Mouse (Mus musculus) adrenal gland (tissue): ENCODE measurements around the gene Nt5m.

Experiments
- intact Hi-C: fragments of 180-260 bp; cut with DNase I; formaldehyde crosslinking; loops from one replicate; pipeline ENCODE4 v1.15.1; 2025
- long read RNA-seq, 2 experiments: library from polyadenylated mRNA; unstranded; transcript quantifications; one replicate each; pipeline ENCODE4 v2.0.0; 2020; ENCODE audit warnings: borderline replicate concordance in 1 of 2; ENCODE audit not compliant: insufficient replicate concordance in 1 of 2

The Nt5m gene
- long read RNA-seq, experiment 1, transcript Nt5m-203 (5 exons, 1,316 nt) = minor isoform, 5 of 38 reads
- long read RNA-seq, experiment 1, transcript Nt5m-201 (5 exons, 1,306 nt) = major isoform, 22 of 38 reads
- long read RNA-seq, experiment 1, partial matches to known transcripts = 1 of 38 reads
- long read RNA-seq, experiment 1, other reads (novel, unspliced or antisense) = 6 of 38 reads
- long read RNA-seq, experiment 2, transcript Nt5m-202 (5 exons, 1,387 nt) = minor isoform, 5 of 40 reads
- long read RNA-seq, experiment 2, transcript Nt5m-201 (5 exons, 1,306 nt) = major isoform, 21 of 40 reads
- long read RNA-seq, experiment 2, partial matches to known transcripts = 2 of 40 reads
- long read RNA-seq, experiment 2, other reads (novel, unspliced or antisense) = 10 of 40 reads

DNA sequence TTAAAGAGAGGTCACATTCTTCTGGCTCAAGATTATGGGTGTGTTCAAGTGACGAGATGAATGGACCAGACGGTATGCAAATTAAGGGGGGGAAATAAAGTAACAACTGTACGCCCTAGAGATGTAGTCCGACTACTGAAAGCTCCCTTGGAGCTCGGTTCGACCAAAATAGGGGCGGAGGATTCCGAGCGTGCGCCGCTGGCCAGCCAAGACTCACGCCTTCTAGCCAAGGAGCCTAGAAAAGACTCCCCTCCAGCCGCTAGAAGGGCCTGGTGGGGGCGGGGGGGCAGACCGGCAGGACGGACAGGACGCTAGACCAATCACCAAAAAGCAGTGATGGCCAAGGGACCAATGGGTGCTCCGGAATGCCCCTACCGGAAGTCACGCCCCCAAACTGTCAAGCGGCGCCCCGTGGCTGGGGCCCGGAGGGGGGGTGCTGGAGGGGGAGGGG lies at the start of gene Nt5m:
Nt5m (plus strand) TSS at position 440 of the 451 bp plus-strand sequence.
- intact Hi-C loops = no loop called here

DNA sequence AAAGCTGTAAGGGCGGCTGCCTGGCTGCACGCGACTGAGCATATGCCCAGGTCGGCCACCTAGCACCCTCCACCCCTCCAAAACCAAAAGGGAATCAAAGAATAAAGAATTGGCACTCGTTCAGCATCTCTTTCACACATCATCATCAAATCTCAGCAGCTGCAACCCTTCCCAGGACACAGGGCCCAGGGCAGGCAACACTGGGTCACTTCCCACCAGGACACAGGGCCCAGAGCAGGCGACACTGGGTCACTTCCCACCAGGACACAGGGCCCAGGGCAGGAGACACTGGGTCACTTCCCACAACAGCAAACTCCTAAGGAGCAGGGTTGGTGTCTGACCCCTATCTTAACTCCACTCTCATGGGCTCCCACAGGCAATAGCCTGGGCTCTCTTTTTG lies 45.9 kb upstream of the Nt5m start:
- intact Hi-C loops = loop anchor here (5.0 kb wide), 1 partner anchor 39 kb away; no protein-coding TSS in a partner anchor

DNA sequence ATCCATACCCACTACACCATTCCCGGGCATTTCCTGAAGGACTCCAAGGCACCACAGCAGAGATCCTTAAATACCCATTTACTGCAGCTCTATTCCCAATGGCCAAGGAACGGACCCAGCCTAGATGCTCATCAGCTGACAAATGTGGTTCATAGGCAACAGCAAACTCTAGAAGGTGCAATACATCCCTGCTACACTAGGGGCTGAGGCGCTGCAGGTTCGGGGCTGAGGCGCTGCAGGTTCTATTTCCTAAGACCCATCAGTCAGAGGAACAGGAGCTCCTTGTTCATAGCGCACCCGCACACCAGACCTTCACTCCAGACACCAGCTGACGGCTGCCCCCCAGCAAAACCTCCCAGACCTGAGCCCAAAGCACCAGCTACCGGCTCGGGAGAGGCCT lies 38.8 kb upstream of the Nt5m start:
- intact Hi-C loops = no loop called here

DNA sequence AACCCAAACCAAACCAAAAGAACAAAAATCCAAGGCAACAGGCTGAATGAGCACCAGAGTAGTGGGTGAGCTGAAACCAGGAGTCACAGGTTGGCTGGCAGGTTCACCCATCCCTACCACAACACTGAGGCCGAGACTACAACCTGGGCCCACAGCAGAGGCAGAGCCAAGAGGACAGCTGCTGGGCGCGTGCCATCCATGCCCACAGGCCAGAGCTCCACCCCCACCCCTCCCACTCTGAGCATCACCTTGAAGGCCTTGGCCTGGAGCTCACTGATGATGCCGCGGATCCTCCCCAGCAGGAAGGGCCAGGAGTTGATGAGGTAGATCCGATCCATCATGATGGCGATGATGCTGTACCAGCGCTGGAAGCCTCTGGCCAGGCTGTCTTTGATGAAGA lies 37.4 kb upstream of the Nt5m start:
- intact Hi-C loops = no loop called here

DNA sequence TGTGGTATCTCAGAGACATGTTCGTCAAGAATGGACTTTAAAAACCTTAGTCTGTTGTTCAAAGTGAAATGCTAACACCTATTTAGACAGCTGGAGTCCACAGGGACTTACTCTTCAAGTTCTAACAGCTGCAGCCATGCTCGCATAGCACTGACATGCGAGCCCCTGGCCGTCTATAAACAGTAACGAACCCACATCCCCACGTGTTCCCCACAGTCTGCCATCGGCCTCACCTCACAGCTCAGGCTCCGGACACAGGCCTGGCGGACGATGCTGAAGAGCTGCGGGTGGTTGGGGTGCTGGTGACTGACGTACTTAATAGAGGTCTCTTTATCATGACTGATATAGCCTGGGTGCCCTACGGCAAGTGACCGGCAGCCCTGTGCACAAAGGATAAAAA lies 35.7 kb upstream of the Nt5m start:
- intact Hi-C loops = no loop called here

DNA sequence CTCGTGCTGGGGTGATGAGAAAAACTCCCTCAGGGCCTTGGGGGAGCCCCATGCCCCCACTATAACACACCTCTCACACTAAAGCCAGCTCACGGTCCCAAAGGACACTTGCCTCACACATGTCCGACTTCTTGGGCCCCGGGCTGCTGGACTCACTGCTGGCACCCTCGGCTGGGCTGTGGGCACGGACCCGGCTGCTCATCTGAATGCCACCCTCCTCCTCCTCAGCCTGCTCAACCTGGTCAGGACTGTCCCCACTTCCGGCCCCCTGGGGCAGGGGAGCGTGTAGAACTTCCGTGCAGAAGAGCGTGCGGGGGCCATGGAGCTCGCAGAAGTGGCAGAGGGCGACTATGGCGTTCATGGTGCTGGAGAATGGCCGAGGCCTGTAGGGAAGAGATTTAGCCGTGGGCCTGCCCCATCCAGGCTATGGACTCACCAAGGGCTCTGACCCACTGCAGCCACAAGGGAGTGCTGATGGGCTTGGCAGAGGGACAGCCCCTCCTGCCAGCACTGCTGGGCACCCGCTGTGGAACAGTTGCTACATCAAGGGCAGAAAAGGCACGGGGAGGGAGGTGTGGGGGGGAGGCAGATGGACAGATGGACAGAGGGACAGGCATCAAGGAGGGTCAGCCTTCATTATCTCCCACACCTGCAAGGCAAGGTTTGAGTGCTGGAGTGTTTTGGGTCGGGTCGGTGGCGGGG lies 34.7 kb upstream of the Nt5m start:
- intact Hi-C loops = loop anchor here (5.0 kb wide), 1 partner anchor 43 kb away; no protein-coding TSS in a partner anchor

DNA sequence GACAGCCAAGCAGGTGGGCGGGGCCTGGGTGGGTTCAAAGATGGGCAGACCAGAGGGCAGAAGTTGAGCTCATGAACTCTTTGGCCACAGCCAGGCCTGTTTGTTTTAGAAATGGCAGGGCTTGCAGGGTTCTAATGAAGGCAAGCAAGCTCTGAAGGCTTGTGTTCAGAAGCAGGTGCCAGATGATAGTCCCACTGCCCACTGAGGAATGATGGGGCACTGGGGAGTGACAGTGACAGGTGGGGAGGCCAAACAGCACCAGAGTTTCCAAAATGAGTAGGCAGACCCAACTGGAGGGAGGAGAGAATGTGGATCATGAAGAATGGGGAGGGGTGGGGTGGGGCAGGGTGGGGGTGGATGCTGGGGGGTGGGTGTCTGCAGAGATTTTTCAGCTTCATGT lies 34.0 kb upstream of the Nt5m start:
- intact Hi-C loops = loop anchor here (5.0 kb wide), 1 partner anchor 42 kb away; no protein-coding TSS in a partner anchor

DNA sequence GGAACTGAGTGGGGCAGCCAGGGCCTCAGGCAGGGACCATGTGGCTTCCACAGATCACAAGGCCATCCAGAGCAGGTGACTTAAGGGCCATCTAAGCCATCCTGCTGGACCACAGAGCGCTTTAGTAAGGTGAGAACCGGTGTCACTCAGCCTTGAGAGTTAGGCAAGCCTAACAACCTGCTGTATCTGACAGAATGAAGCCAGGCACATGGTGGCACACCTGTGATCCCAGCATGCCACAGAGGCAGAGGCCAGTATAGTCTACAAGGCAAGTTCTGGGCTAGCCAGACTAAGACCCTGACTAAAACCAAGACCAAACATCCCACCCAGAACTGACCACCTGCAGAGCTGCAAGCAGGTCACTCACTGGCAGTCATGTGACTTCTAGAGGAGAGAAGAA lies 33.6 kb upstream of the Nt5m start:
- intact Hi-C loops = loop anchor here (5.0 kb wide), 1 partner anchor 42 kb away; no protein-coding TSS in a partner anchor

DNA sequence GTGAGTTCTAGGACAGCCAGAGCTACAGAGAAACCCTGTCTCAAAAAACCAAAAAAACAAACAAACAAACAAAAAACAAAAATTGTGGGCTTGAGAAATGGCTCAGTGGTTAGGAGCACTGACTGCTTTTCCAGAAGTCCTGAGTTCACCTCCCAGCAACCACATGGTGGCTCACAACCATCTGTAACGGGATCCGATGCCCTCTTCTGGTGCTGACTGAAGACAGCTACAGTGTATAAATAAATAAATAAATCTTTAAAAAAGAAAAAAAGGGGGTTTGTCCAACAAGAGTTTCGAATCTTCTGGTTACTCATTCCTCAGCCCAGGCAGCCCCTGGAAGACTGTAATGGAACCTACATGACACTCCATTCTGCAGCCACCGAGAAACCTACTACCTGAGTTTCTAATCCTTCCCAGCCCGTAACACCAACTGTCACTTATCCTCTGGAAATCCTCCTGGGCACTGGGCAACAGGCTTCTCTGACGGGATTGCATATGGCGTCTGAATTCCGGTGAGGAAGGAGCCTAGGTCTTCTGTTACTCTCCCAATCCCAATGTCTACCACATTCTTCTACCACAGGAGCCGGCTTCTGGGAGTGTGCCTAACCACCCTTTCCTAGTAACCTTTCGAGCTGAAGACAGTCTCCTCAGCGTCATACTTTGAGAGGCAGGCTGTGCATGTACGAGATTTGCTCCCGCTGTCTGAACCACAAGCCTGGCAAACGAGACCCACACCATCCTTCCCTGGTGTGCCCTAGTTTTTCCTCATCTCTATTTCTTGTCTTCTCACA lies 30.9 kb upstream of the Nt5m start:
- intact Hi-C loops = loop anchor here (5.0 kb wide), 1 partner anchor 39 kb away; no protein-coding TSS in a partner anchor

DNA sequence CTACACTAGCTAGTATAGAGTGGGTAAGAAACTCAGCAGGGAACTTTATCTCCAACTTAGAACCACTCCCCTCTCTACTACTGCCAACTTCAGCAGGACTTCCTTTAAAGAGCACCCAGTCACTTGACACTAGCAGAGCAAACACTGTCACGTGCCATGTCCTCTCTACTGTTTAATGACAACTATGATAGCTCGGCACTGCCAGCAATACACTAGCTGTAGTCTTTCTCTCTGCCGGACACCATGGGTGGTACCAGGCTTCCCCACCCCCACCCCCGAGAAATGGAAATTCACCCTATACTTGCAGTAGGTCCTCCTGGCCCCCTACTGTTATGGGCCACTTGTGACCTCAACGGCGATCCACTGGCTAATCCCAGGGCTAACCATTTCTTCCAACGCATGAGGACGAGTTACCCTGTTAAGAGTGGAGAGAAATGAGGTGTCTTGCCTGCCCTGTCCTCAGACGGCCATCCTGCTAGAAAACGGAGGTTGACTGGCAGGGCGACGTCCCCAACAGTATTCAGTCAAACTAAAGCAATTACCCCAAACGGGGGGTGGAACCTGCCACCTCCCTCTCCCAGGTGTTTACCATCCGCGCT lies 30.1 kb upstream of the Nt5m start:
- intact Hi-C loops = loop anchor here (5.0 kb wide), 1 partner anchor 38 kb away; no protein-coding TSS in a partner anchor

DNA sequence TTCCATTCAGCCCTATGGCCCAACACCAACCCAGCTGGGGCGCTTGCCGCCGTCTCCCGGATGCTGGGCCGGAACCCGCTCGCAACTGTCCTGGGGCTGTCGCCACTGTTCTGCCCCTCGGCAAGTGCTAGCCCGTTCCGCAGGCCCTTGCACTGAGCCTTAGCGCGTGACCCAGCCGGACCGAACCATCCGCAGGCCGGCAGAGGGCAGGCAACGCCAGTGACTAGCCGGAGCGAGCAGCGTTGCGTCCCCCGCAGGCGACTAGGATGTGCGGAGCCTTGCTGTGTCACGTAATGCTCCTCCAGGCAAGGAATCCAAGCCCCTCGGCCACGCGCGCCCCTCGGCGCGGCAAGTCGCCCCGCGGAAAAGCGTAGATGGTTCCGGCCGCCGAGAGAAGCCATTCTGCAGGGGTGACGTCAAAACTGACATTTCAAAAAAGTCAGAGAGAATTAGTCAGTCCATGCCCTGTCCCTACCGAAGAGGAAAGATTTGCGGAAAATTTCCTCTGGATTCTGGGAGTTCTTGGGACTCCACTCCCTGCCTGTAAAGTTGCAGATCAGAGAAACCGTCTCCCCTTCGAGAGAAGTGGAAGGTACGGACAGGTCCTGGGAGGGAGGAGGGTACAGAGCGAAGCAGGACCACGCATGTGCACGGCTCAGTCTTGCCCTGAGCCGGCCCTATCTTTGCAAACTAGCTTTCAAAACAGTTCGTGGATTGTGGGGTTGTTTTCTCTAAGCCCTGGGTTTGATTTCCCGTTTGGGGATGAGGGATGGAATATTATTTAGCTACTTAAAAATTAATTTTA lies 29.4 kb upstream of the Nt5m start, which contains the start of gene Flcn:
Flcn (minus strand) TSS at position 347 of the 805 bp plus-strand sequence.
- intact Hi-C loops = loop anchor here (5.0 kb wide), 1 partner anchor 37 kb away; no protein-coding TSS in a partner anchor

DNA sequence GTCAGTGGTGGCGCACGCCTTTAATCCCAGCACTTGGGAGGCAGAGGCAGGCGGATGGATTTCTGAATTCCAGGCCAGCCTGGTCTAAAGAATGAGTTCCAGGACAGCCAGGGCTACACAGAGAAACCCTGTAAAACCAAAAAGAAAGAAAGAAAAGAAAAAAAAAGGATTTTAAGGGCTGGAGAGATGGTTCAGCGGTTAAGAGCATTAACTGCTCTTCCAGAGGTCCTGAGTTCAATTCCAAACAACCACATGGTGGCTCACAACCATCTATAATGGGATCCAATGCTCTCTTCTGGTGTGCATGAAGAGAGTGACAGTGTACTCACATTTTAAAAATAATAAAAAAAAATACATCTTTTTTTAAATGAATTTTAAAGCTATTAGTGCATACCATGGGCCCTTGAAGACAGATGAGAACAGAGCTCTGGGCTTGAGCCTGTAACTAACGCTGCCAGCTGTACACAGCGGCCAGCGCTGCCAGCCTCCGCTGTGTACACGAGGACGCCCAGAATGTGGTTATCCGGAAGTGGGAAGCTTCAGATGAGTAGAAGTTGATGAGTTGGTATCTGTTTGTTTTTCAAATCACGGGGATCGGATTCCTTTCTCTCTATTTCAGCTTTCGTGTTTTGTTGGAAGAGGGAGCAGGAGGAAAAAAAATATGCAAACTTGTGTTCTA lies 28.6 kb upstream of the Nt5m start:
- intact Hi-C loops = no loop called here

DNA sequence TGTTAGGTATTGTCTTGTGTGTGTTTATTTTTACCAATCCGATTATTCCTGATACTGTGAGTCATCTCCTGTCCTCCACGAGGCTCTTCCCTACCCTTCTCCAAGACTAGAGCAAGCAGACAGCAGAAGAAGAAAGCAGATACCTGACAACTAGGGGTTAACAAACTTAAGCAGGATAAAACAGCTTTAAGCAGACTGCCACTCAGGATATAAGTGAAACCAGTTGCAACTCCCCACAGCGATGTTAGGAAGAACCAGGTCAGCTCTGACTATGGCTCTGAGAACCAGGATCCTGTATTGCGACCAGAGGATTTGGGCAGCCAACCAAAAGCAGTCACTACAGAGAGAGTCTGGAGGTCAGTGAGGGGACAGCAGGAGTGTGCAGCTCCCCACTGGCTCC lies 28.0 kb upstream of the Nt5m start:
- intact Hi-C loops = no loop called here

DNA sequence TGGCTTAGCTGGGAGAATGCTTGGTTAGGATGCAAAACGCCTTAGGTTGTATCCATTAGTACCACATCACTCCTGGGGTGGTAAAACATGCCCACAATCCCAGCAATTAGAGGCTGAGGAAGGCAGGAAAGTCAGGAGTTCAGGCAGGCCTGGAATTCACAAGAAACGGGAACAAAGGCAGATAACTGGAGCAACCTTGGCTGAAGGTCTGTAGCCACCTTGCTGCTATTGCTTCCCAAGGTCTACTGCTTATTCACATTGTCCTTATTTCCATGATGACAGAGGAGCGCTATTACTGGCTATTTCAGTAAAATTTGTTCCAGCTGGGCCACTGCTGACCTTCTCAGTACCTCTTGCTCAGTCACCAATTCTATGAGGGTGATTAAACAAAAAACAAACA lies 26.0 kb upstream of the Nt5m start:
- intact Hi-C loops = no loop called here

DNA sequence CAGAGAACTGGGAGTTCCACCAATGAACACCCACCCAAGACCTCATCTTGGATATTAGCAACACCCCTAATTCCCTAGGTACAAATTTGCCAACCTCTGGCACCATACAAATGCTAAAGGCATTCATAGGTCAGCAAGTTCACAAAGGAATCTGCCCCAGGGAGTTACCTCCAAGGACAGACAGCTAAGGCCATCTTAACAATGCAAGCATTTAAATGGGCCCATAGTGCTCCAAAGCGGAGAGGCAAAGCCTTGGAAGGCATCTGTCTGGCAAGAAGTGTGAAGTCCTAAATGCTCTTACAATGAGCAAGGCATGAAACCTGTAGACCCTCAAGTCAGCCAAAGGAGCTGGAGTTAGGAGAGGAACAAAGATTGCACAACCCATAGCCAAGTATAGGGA lies 24.9 kb upstream of the Nt5m start:
- intact Hi-C loops = no loop called here

DNA sequence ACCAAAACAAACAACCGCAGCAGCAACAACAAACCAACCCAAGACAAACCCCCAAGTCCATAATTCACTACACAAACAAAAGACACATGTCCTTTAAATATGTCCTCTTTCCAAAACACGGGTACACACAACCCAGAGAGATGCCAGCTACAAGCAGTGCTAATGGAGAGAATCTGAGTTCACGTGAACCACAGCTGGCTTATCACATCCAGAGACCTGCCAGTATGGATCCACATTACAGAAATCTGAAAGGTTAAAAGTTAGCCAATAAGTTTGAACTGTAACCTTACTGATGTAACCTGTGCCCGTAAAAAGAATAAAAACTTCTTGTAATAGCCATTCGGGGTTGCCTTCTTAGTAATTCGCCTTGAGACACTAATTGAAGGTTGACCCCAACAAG lies 24.3 kb upstream of the Nt5m start:
- intact Hi-C loops = no loop called here

DNA sequence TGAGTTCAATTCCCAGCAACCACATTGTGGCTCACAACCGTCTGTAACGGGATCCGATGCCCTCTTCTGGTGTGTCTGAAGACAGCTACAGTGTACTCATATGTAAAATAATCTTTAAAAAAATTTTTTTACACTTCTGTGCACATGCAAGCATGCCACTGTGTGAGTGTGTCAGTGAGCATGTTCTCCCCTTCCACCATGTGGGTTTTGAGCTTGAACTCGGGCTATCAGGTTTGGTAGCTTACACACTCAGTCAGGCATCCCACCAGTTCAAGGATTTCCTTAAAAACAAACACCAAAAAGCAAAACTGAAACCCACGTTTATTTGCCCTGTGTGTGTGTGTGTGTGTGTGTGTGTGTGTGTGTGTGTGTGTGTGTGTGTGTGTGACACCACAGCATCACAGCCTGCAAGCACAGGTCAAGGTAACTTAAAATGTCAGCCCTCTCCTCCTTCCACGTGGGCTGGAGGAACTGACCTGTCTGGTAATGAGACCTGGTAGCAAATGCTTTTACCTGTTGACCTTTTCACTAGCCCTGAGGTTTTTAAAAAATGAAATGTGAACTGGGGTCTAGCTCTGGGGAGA lies 23.7 kb upstream of the Nt5m start:
- intact Hi-C loops = no loop called here

DNA sequence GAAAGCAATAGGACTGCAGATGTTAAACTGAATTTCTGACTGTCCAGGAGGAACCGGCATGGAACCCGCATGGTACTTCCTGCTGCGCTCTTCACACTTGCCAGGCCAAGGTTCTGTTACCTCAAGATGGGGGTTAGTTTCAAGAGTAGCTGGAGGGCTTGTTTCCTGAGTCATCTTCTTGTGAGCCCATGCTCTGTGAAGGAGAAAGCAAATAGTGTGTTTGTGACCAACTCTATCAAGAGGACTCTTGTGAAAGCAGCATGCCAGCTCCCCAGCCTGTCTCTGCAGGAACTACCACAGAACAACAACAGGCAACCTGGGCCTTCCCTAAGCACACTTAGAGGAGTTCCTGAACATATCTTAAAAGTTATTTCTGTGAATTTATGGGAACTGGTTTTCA lies 21.3 kb upstream of the Nt5m start:
- intact Hi-C loops = no loop called here

DNA sequence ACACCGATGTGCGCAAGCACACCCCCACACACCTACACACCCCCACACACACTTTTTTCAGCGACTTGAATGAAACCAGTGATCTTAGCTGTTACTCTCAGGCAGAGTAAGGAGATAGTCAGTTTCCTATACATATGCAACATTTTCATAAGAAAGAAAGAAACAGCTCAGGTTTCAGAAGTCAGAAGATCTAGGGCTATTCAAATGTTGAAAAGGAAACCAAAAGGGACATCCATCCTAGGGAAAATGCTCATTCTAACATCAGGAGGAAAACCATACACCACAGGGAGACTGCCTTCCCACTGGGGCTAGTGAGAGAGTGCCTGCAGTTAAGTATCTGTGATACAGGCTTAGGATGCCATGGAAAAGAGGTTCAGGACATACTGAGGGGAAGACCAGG lies 17.6 kb upstream of the Nt5m start:
- intact Hi-C loops = no loop called here
